Mouse (Mus musculus): ENCODE results near the gene Tjap1.

Tjap1 gene

GRCm38 (mm10) chr17:46284653-46285052 is 1.8 kb upstream of the Tjap1 start:
- ATAC-seq (ENCODE audit: insufficient number of reproducible peaks, low FRiP score, low TSS enrichment): no peak

- ATAC-seq (ENCODE audit: insufficient number of reproducible peaks, low FRiP score, low TSS enrichment): no peak
Observed at GRCm38 (mm10) chr17:46283911-46284310, 1.1 kb upstream of the Tjap1 start.

- ATAC-seq (ENCODE audit: insufficient number of reproducible peaks, low FRiP score, low TSS enrichment): no peak
Observed at GRCm38 (mm10) chr17:46283140-46283539, 314 bp upstream of the Tjap1 start.

- no peak for ATAC-seq (ENCODE audit: insufficient number of reproducible peaks, low FRiP score, low TSS enrichment)
Observed at GRCm38 (mm10) chr17:46278011-46278765, 4.6 kb downstream of the Tjap1 start.

GRCm38 (mm10) chr17:46277586-46277985 is 5.2 kb downstream of the Tjap1 start:
- ATAC-seq (ENCODE audit: insufficient number of reproducible peaks, low FRiP score, low TSS enrichment): no peak

GRCm38 (mm10) chr17:46275506-46275905 is 7.3 kb downstream of the Tjap1 start:
- no peak for ATAC-seq (ENCODE audit: insufficient number of reproducible peaks, low FRiP score, low TSS enrichment)

GRCm38 (mm10) chr17:46275034-46275433 is 7.8 kb downstream of the Tjap1 start:
- no peak for ATAC-seq (ENCODE audit: insufficient number of reproducible peaks, low FRiP score, low TSS enrichment)

- ATAC-seq (ENCODE audit: insufficient number of reproducible peaks, low FRiP score, low TSS enrichment): no peak
Observed at GRCm38 (mm10) chr17:46274465-46274864, 8.4 kb downstream of the Tjap1 start.

GRCm38 (mm10) chr17:46273803-46274236 is 9.0 kb downstream of the Tjap1 start:
- ATAC-seq (ENCODE audit: insufficient number of reproducible peaks, low FRiP score, low TSS enrichment): no peak

- ATAC-seq (ENCODE audit: insufficient number of reproducible peaks, low FRiP score, low TSS enrichment): no peak
Observed at GRCm38 (mm10) chr17:46272675-46273074, 10.2 kb downstream of the Tjap1 start.

- no peak for ATAC-seq (ENCODE audit: insufficient number of reproducible peaks, low FRiP score, low TSS enrichment)
Observed at GRCm38 (mm10) chr17:46272058-46272457, 10.8 kb downstream of the Tjap1 start.

GRCm38 (mm10) chr17:46269771-46270534 is 12.9 kb downstream of the Tjap1 start:
- no peak for ATAC-seq (ENCODE audit: insufficient number of reproducible peaks, low FRiP score, low TSS enrichment)

GRCm38 (mm10) chr17:46268026-46268720 is 14.7 kb downstream of the Tjap1 start:
- no peak for ATAC-seq (ENCODE audit: insufficient number of reproducible peaks, low FRiP score, low TSS enrichment)

- ATAC-seq (ENCODE audit: insufficient number of reproducible peaks, low FRiP score, low TSS enrichment): no peak
Observed at GRCm38 (mm10) chr17:46267511-46267910, 15.3 kb downstream of the Tjap1 start.

- no peak for ATAC-seq (ENCODE audit: insufficient number of reproducible peaks, low FRiP score, low TSS enrichment)
Observed at GRCm38 (mm10) chr17:46266986-46267385, 15.8 kb downstream of the Tjap1 start.

GRCm38 (mm10) chr17:46265918-46266618 is 16.8 kb downstream of the Tjap1 start:
- peak; percentile 72 for ATAC-seq (ENCODE audit: insufficient number of reproducible peaks, low FRiP score, low TSS enrichment)

GRCm38 (mm10) chr17:46265502-46265901 is 17.3 kb downstream of the Tjap1 start:
- ATAC-seq (ENCODE audit: insufficient number of reproducible peaks, low FRiP score, low TSS enrichment): no peak

- ATAC-seq (ENCODE audit: insufficient number of reproducible peaks, low FRiP score, low TSS enrichment): no peak
Observed at GRCm38 (mm10) chr17:46262201-46262694, 20.6 kb downstream of the Tjap1 start.

- no peak for ATAC-seq (ENCODE audit: insufficient number of reproducible peaks, low FRiP score, low TSS enrichment)
Observed at GRCm38 (mm10) chr17:46259675-46260074, 23.2 kb downstream of the Tjap1 start.
